Comparison of ENCODE assay signal across 13 mouse cellular contexts in genomic region chr13:23695514-23695913, GRCm38 (mm10). TPM values are rescaled to one million over a fixed set of nuclear protein-coding genes. Genes with fewer than 3 reads are reported as not detected.
A peak's percentile ranks its signal among the peaks of the same experiment; 100 is the strongest.
DNase-seq lines count a peak whose midpoint lies in the region; ATAC-seq and TF ChIP-seq lines count a peak whose summit lies in the region.
"Had no signal": no experiment of that assay in that cellular context is flagged by ENCODE, and none has a peak within 500 bp of the region (broad histone marks: within the 10 kb centered on the region; RNA-seq: fewer than 3 reads in every experiment).

Gene Hist1h1t, plus strand, starts transcription at chr13:23695814.

- no peaks in the 10 kb centered on the region for H3K36me3 ChIP-seq in heart, embryonic 15.5 days
- H3K36me3 ChIP-seq in megakaryocyte, embryonic 14.5 days (replicated peaks; ENCODE audit: low read length), result peaks cover 26% of the 10 kb centered on the region
- no peaks in the 10 kb centered on the region for H3K36me3 ChIP-seq in embryonic facial prominence, embryonic 10.5 days (replicated peaks)
- H3K36me3 ChIP-seq in liver, embryonic 14.5 days (replicated peaks; ENCODE audit: control insufficient read depth, insufficient read depth, low read depth), result no peaks in the 10 kb centered on the region
- H3K36me3 ChIP-seq: embryonic facial prominence, embryonic 15.5 days had no signal

- WGBS in heart, embryonic 15.5 days, result 47% methylated on average over 13 of the region's 13 CpGs
- WGBS in embryonic facial prominence, embryonic 10.5 days, result 48% methylated on average over 13 of the region's 13 CpGs
- WGBS in liver, embryonic 14.5 days (ENCODE audit: insufficient replicate concordance), result 46% methylated on average over 13 of the region's 13 CpGs

- peaks cover 12% of the 10 kb centered on the region for H3K4me1 ChIP-seq in heart, embryonic 15.5 days (replicated peaks)
- H3K4me1 ChIP-seq in megakaryocyte, embryonic 14.5 days, result peaks cover 48% of the 10 kb centered on the region
- peaks cover 18% of the 10 kb centered on the region for H3K4me1 ChIP-seq in embryonic facial prominence, embryonic 10.5 days
- H3K4me1 ChIP-seq in liver, embryonic 14.5 days (replicated peaks; ENCODE audit: control insufficient read depth in 2 of 2, insufficient read depth in 2 of 2, low read length in 1 of 2), result peaks cover 21% of the 10 kb centered on the region in 2 experiments

- no peak for DNase-seq in heart, adult 9 months (ENCODE audit: low spot score in 2 of 2)
- DNase-seq in embryonic facial prominence, embryonic 10.5 days (ENCODE audit: low spot score), result no peak
- DNase-seq in liver, embryonic 14.5 days (ENCODE audit: low read depth in 3 of 3, low spot score in 3 of 3), result no peak
- no peak for DNase-seq in cerebellum, postnatal 10 days
- DNase-seq in frontal cortex, postnatal 25 days (ENCODE audit: low spot score in 2 of 2), result no peak
- DNase-seq: cerebellum, adult 9-10 months; lung, postnatal 36 days; retina, postnatal 1 day had no signal

- H3K4me2 ChIP-seq in heart, embryonic 15.5 days, result peak within 1 kb of the TSS; percentile 41
- H3K4me2 ChIP-seq in liver, embryonic 14.5 days (ENCODE audit: low read depth), result peak within 1 kb of the TSS; percentile 69
- H3K4me2 ChIP-seq: embryonic facial prominence, embryonic 15.5 days had no signal

- H3K9ac ChIP-seq in heart, embryonic 15.5 days, result no peak within 1 kb of the TSS
- peak within 1 kb of the TSS; percentile 94 for H3K9ac ChIP-seq in liver, embryonic 14.5 days (replicated peaks)
- H3K9ac ChIP-seq: embryonic facial prominence, embryonic 15.5 days had no signal

- peak within 1 kb of the TSS; percentile 34; the same call in 1 of the 2 replicates for H3K27ac ChIP-seq in heart, embryonic 15.5 days
- H3K27ac ChIP-seq in embryonic facial prominence, embryonic 10.5 days (replicated peaks), result peak within 1 kb of the TSS; percentile 80
- peak within 1 kb of the TSS; percentile 100 for H3K27ac ChIP-seq in liver, embryonic 14.5 days
- H3K27ac ChIP-seq: embryonic facial prominence, embryonic 15.5 days had no signal

- H3K9me3 ChIP-seq in heart, embryonic 15.5 days (replicated peaks), result no peaks in the 10 kb centered on the region
- H3K9me3 ChIP-seq in megakaryocyte, embryonic 14.5 days, result no peaks in the 10 kb centered on the region
- no peaks in the 10 kb centered on the region for H3K9me3 ChIP-seq in embryonic facial prominence, embryonic 10.5 days
- no peaks in the 10 kb centered on the region for H3K9me3 ChIP-seq in liver, embryonic 14.5 days (ENCODE audit: control insufficient read depth, low read length)
- H3K9me3 ChIP-seq: embryonic facial prominence, embryonic 15.5 days had no signal

- no peak for TF ChIP-seq CTCF in liver, embryonic 14.5 days (IDR thresholded peaks at IDR 0.05; ENCODE audit: low read depth)

- ATAC-seq in heart, embryonic 15.5 days (replicated peaks; ENCODE audit: insufficient number of reproducible peaks, insufficient read depth, low FRiP score, low read depth), result no peak
- no peak for ATAC-seq in megakaryocyte, adult 5-6 weeks (ENCODE audit: poor library complexity, severe bottlenecking)
- no peak for ATAC-seq in liver, embryonic 14.5 days (ENCODE audit: insufficient read depth)
- ATAC-seq: inflammation-experienced regulatory T-cells, adult 6 months had no signal

- no peaks in the 10 kb centered on the region for H3K27me3 ChIP-seq in heart, embryonic 15.5 days
- H3K27me3 ChIP-seq in megakaryocyte, embryonic 14.5 days (replicated peaks), result no peaks in the 10 kb centered on the region
- H3K27me3 ChIP-seq in embryonic facial prominence, embryonic 10.5 days (replicated peaks; ENCODE audit: low read depth, poor library complexity, severe bottlenecking), result no peaks in the 10 kb centered on the region
- H3K27me3 ChIP-seq in liver, embryonic 14.5 days (ENCODE audit: control insufficient read depth, insufficient read depth, low read length), result no peaks in the 10 kb centered on the region
- H3K27me3 ChIP-seq: embryonic facial prominence, embryonic 15.5 days had no signal

- TF ChIP-seq EP300 in liver, embryonic 14.5 days (IDR thresholded peaks at IDR 0.05; ENCODE audit: low read depth), result no peak

- H3K4me3 ChIP-seq in heart, embryonic 15.5 days, result no peak within 1 kb of the TSS
- H3K4me3 ChIP-seq in megakaryocyte, embryonic 14.5 days (replicated peaks), result peak within 1 kb of the TSS; percentile 64
- peak within 1 kb of the TSS; percentile 18 for H3K4me3 ChIP-seq in embryonic facial prominence, embryonic 10.5 days
- peak within 1 kb of the TSS; percentile 27 to 38 for H3K4me3 ChIP-seq in liver, embryonic 14.5 days (ENCODE audit: insufficient read depth in 1 of 2, low read depth in 2 of 2, low read length in 2 of 2)
- H3K4me3 ChIP-seq: embryonic facial prominence, embryonic 15.5 days had no signal

RNA-seq across cellular contexts. Expression of gene Hist1h1t, which starts in this region (rescaled TPM):
- polyA plus RNA-seq in heart, embryonic 15.5 days (2015; fragmentation: Nextera tagmentation; extraction: Ambion mirVana), result 0.14 TPM in 1 of 2 replicates, not detected in the other
- polyA plus RNA-seq in megakaryocyte, embryonic 14.5 days (2012; ENCODE audit: insufficient read depth, low replicate concordance), result not detected in 2 replicates
- total RNA-seq in megakaryocyte, adult 5-6 weeks (2015), result 0.94 TPM in 1 of 2 replicates, not detected in the other
- 2.7 and 5.3 TPM in 2 replicates for total RNA-seq in megakaryocyte, adult 5-6 weeks (2017)
- polyA plus RNA-seq in embryonic facial prominence, embryonic 10.5 days (2016; fragmentation: Nextera tagmentation; extraction: Ambion mirVana), result 0.28 TPM in 1 of 2 replicates, not detected in the other
- polyA plus RNA-seq in liver, embryonic 14.5 days (2012; rRNA removed), result 0.13 TPM in 1 of 2 replicates, not detected in the other
- polyA plus RNA-seq in liver, embryonic 14.5 days (2014; fragmentation: Nextera tagmentation; extraction: Ambion mirVana), result not detected in 2 replicates
- polyA plus RNA-seq: embryonic facial prominence, embryonic 15.5 days; inflammation-experienced regulatory T-cells, adult 6 months had no signal

Comparison
In these comparisons a context has a peak if more than half of its experiments do, and no peak if none do; other contexts are left out.
1. H3K27ac ChIP-seq: peak in every context shown above with its lines; median percentile 100 in liver, embryonic 14.5 days; 80 in embryonic facial prominence, embryonic 10.5 days; 34 in heart, embryonic 15.5 days.